ENCODE assay signal across 12 mouse cellular contexts in genomic region chr4:130549189-130549588, GRCm38 (mm10). TPM values are rescaled to one million over a fixed set of nuclear protein-coding genes. Genes with fewer than 3 reads are reported as not detected.
A peak's percentile ranks its signal among the peaks of the same experiment; 100 is the strongest.
DNase-seq lines count a peak whose midpoint lies in the region; ATAC-seq and TF ChIP-seq lines count a peak whose summit lies in the region.
"Had no signal": no experiment of that assay in that cellular context is flagged by ENCODE, and none has a peak within 500 bp of the region (broad histone marks: within the 10 kb centered on the region; RNA-seq: fewer than 3 reads in every experiment).

No protein-coding gene starts in this region.

- no peak overlapping the region for H3K9ac ChIP-seq in liver, adult 2 months (ENCODE audit: low read depth, low read length)
- H3K9ac ChIP-seq in liver, embryonic 11.5 days (ENCODE audit: low read depth, low read length), result no peak overlapping the region
- H3K9ac ChIP-seq in midbrain, embryonic 12.5 days (replicated peaks), result no peak overlapping the region
- H3K9ac ChIP-seq: embryonic facial prominence, embryonic 15.5 days had no signal

- H3K79me2 ChIP-seq in liver, adult 2 months (ENCODE audit: control insufficient read depth, insufficient read depth, low read length), result no peaks in the 10 kb centered on the region

- no peaks in the 10 kb centered on the region for H3K4me1 ChIP-seq in liver, adult 2 months (ENCODE audit: control insufficient read depth, insufficient read depth, low read length)
- peaks cover 8% of the 10 kb centered on the region for H3K4me1 ChIP-seq in liver, embryonic 11.5 days (replicated peaks; ENCODE audit: control insufficient read depth, insufficient read depth, low read length)
- H3K4me1 ChIP-seq in midbrain, embryonic 12.5 days, result peaks cover 70% of the 10 kb centered on the region
- H3K4me1 ChIP-seq in embryonic facial prominence, embryonic 10.5 days, result peaks cover 73% of the 10 kb centered on the region

- H3K27ac ChIP-seq in liver, adult 2 months (replicated peaks; ENCODE audit: insufficient read depth, low read depth, low read length), result no peak overlapping the region
- H3K27ac ChIP-seq in liver, embryonic 11.5 days (ENCODE audit: low read depth, low read length), result no peak overlapping the region
- H3K27ac ChIP-seq in midbrain, embryonic 12.5 days (replicated peaks), result peak overlapping the region; percentile 88
- no peak overlapping the region for H3K27ac ChIP-seq in embryonic facial prominence, embryonic 10.5 days (replicated peaks)
- H3K27ac ChIP-seq: embryonic facial prominence, embryonic 15.5 days had no signal

- 84% methylated on average over 8 of the region's 8 CpGs for WGBS in liver, adult 2 months
- WGBS in liver, embryonic 11.5 days, result 76% methylated on average over 8 of the region's 8 CpGs
- 86% methylated on average over 8 of the region's 8 CpGs for WGBS in midbrain, embryonic 12.5 days
- 82% methylated on average over 8 of the region's 8 CpGs for WGBS in embryonic facial prominence, embryonic 10.5 days

- ATAC-seq in liver, embryonic 11.5 days (replicated peaks; ENCODE audit: low FRiP score), result no peak
- ATAC-seq in midbrain, embryonic 12.5 days (ENCODE audit: low FRiP score, low read depth), result no peak
- ATAC-seq: Patski had no signal

- H3K36me3 ChIP-seq in liver, adult 2 months (ENCODE audit: control insufficient read depth, insufficient read depth, low read length), result no peaks in the 10 kb centered on the region
- no peaks in the 10 kb centered on the region for H3K36me3 ChIP-seq in liver, embryonic 11.5 days (ENCODE audit: control insufficient read depth, insufficient read depth, low read length)
- no peaks in the 10 kb centered on the region for H3K36me3 ChIP-seq in midbrain, embryonic 12.5 days
- H3K36me3 ChIP-seq in embryonic facial prominence, embryonic 10.5 days (replicated peaks), result peaks cover 15% of the 10 kb centered on the region
- H3K36me3 ChIP-seq: embryonic facial prominence, embryonic 15.5 days had no signal

- no peak for TF ChIP-seq POLR2A in liver, adult 2 months (IDR thresholded peaks at IDR 0.05; ENCODE audit: extremely low read depth, insufficient read depth, low read length)
- TF ChIP-seq POLR2A in brain, embryonic 14.5 days (IDR thresholded peaks at IDR 0.05; ENCODE audit: borderline replicate concordance, extremely low read depth, insufficient read depth, insufficient read length, poor library complexity, severe bottlenecking), result no peak

- H3K4me3 ChIP-seq in liver, adult 2 months (ENCODE audit: insufficient read depth, low read depth, low read length), result no peak overlapping the region
- H3K4me3 ChIP-seq in liver, embryonic 11.5 days (ENCODE audit: low read depth, low read length), result no peak overlapping the region
- H3K4me3 ChIP-seq in midbrain, embryonic 12.5 days, result no peak overlapping the region
- no peak overlapping the region for H3K4me3 ChIP-seq in embryonic facial prominence, embryonic 10.5 days
- H3K4me3 ChIP-seq: embryonic facial prominence, embryonic 15.5 days had no signal

- no peaks in the 10 kb centered on the region for H3K9me3 ChIP-seq in liver, embryonic 11.5 days (ENCODE audit: control insufficient read depth, low read length)
- H3K9me3 ChIP-seq in midbrain, embryonic 12.5 days, result no peaks in the 10 kb centered on the region
- no peaks in the 10 kb centered on the region for H3K9me3 ChIP-seq in embryonic facial prominence, embryonic 10.5 days
- H3K9me3 ChIP-seq: embryonic facial prominence, embryonic 15.5 days had no signal

- no peaks in the 10 kb centered on the region for H3K27me3 ChIP-seq in liver, adult 2 months (ENCODE audit: control insufficient read depth, insufficient read depth, low read length)
- no peaks in the 10 kb centered on the region for H3K27me3 ChIP-seq in liver, embryonic 11.5 days (replicated peaks; ENCODE audit: control insufficient read depth, insufficient read depth, low read length)
- no peaks in the 10 kb centered on the region for H3K27me3 ChIP-seq in midbrain, embryonic 12.5 days
- H3K27me3 ChIP-seq in embryonic facial prominence, embryonic 10.5 days (replicated peaks; ENCODE audit: low read depth, poor library complexity, severe bottlenecking), result no peaks in the 10 kb centered on the region
- H3K27me3 ChIP-seq: embryonic facial prominence, embryonic 15.5 days; Patski had no signal

- no peak for DNase-seq in liver, adult 2 months (ENCODE audit: extremely low read depth, low read depth, low spot score)
- DNase-seq in liver, embryonic 11.5 days (ENCODE audit: low spot score), result no peak
- peak; percentile 42 for DNase-seq in ES-CJ7 (ENCODE audit: low read depth, low spot score)
- DNase-seq in brain, embryonic 14.5 days (ENCODE audit: low read depth), result no peak
- DNase-seq in ovary, adult 18-20 months (ENCODE audit: low spot score), result no peak
- no peak for DNase-seq in cerebellum, adult 8-10 months
- DNase-seq in embryonic facial prominence, embryonic 10.5 days (ENCODE audit: low spot score), result no peak
- DNase-seq: gastrocnemius, postnatal 14 days; lung, postnatal 4 days had no signal

- peak; percentile 38; the same call in 1 of the 2 replicates for TF ChIP-seq CTCF in liver, adult 2 months (IDR thresholded peaks at IDR 0.05; ENCODE audit: low read depth, low read length)
- peak; percentile 69; the same call in 1 of the 2 replicates for TF ChIP-seq CTCF in brain, embryonic 14.5 days (IDR thresholded peaks at IDR 0.05; ENCODE audit: borderline replicate concordance, extremely low read depth, insufficient read depth, insufficient read length)

- H3K4me2 ChIP-seq in liver, embryonic 11.5 days, result no peak overlapping the region
- no peak overlapping the region for H3K4me2 ChIP-seq in midbrain, embryonic 12.5 days (replicated peaks)
- H3K4me2 ChIP-seq: embryonic facial prominence, embryonic 15.5 days had no signal

RNA-seq across cellular contexts. Expression of gene Nkain1, which starts 24.8 kb away (rescaled TPM):
- 0.28 TPM in 1 of 2 replicates, not detected in the other for total RNA-seq in liver, adult 2 months (2014; rRNA removed)
- polyA plus RNA-seq in liver, adult 2 months (2012; rRNA removed), result 0.22 and 0.51 TPM in 2 replicates
- 1.3 and 1.8 TPM in 2 replicates for polyA plus RNA-seq in liver, embryonic 11.5 days (2014; fragmentation: Nextera tagmentation; extraction: Ambion mirVana)
- polyA plus RNA-seq in brain, embryonic 14.5 days (2012; rRNA removed), result 203 and 210 TPM in 2 replicates
- 16.6 and 17.0 TPM in 2 replicates for polyA plus RNA-seq in midbrain, embryonic 12.5 days (2016; fragmentation: Nextera tagmentation; extraction: Ambion mirVana)
- polyA plus RNA-seq in embryonic facial prominence, embryonic 10.5 days (2016; fragmentation: Nextera tagmentation; extraction: Ambion mirVana), result 4.5 and 6.2 TPM in 2 replicates

Comparison
In these comparisons a context has a peak if more than half of its experiments do, and no peak if none do; other contexts are left out.
1. RNA of gene Nkain1, which starts 24.8 kb away (polyA plus RNA-seq): 203 to 210 TPM in brain, embryonic 14.5 days; 16.6 to 17.0 TPM in midbrain, embryonic 12.5 days, 4.5 to 6.2 TPM in embryonic facial prominence, embryonic 10.5 days, 1.3 to 1.8 TPM in liver, embryonic 11.5 days and 0.22 to 0.51 TPM in liver, adult 2 months; every median in the first group is over 10 times any median in the second.